Mouse (Mus musculus): ENCODE results near the gene Ddo. TPM values are rescaled to one million over a fixed set of nuclear protein-coding genes. Genes with fewer than 3 reads are reported as not detected.

Gene Ddo
- polyA plus RNA-seq (2015; fragmentation: Nextera tagmentation; extraction: Ambion mirVana) = 0.63 and 1.2 TPM in 2 replicates

GRCm38 (mm10) chr10:40629656-40630311, at the start of gene Ddo:
Ddo (plus strand) TSS chr10:40630011.

DNA sequence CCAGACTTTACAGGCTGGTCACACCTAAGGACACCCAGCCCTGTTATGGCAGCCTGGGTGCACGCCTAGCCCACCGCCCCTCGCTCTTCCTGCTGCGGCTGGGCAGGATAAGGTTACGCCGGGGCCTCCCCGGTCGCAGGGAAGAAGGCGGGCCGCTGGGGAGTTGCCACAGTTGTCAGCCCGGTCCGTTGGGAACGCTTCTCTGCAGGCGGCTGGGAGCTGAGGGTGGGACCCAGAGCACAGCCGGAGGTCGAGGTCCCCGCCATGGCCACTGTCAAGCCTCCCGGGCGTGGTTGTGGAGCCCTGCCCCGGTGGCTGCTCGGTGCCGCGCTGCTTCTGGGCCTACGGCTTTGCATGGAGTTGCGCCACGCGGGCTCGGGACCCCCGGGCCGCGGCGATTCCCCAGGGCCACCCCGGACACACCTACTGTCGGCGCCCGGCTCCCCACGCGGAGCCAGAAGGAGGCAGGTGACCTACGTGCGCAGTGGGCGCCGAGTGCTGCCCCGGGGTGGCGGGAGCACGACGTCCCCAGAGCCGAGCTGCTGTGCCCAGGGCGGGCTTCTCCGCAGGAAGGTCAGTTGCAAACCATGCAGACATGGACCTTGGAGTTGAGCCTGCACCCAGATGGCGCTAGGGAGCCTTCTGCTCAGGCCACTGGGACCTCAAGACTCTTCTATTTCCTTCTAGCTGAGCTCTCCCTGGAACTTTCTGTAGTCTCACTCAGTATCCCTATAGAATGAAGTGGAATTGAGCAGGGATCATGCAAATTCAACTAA, 53.5 kb downstream of the Ddo start, which contains the start of gene Mettl24:
TSS of gene Mettl24 (plus strand) at position 191 of the 776 bp plus-strand sequence.

Other genes with a start within 250 kb of the Ddo start
- not detected in 2 replicates for gene Slc22a16, start 59.7 kb upstream of the Ddo start, polyA plus RNA-seq (2015; fragmentation: Nextera tagmentation; extraction: Ambion mirVana)
- gene Mettl24, start 53.3 kb downstream of the Ddo start, polyA plus RNA-seq (2015; fragmentation: Nextera tagmentation; extraction: Ambion mirVana) = 2.6 and 3.9 TPM in 2 replicates